Mouse (Mus musculus) ovary, postnatal 10 days (tissue): Measurements from ENCODE around the gene Gm42906.

Experiments used
- DNase-seq: peaks from one replicate; pipeline ENCODE4 v3.0.0; 2022; ENCODE audit warnings: low spot score

The Gm42906 gene

GRCm38 (mm10) chr5:151232576-151233299 is 195.2 kb downstream of the Gm42906 start:
- no peak for DNase-seq

- DNase-seq = no peak
Observed at GRCm38 (mm10) chr5:151231861-151232260, 196.1 kb downstream of the Gm42906 start.

GRCm38 (mm10) chr5:151231411-151231810 is 196.6 kb downstream of the Gm42906 start:
- no peak for DNase-seq

- DNase-seq = no peak
Observed at GRCm38 (mm10) chr5:151230427-151230826, 197.5 kb downstream of the Gm42906 start.

- no peak for DNase-seq
Observed at GRCm38 (mm10) chr5:151228367-151229005, 199.5 kb downstream of the Gm42906 start.

- no peak for DNase-seq
Observed at GRCm38 (mm10) chr5:151223696-151224366, 204.1 kb downstream of the Gm42906 start.

- DNase-seq = no peak
Observed at GRCm38 (mm10) chr5:151222791-151223190, 205.2 kb downstream of the Gm42906 start.

- no peak for DNase-seq
Observed at GRCm38 (mm10) chr5:151218689-151219115, 209.3 kb downstream of the Gm42906 start.

GRCm38 (mm10) chr5:151213097-151213496 is 214.9 kb downstream of the Gm42906 start:
- DNase-seq = no peak

- no peak for DNase-seq
Observed at GRCm38 (mm10) chr5:151210869-151211268, 217.1 kb downstream of the Gm42906 start.

GRCm38 (mm10) chr5:151210060-151210459 is 217.9 kb downstream of the Gm42906 start:
- DNase-seq = no peak

- no peak for DNase-seq
Observed at GRCm38 (mm10) chr5:151205017-151205416, 222.9 kb downstream of the Gm42906 start.

- no peak for DNase-seq
Observed at GRCm38 (mm10) chr5:151202925-151203324, 225.0 kb downstream of the Gm42906 start.

- no peak for DNase-seq
Observed at GRCm38 (mm10) chr5:151201220-151201619, 226.7 kb downstream of the Gm42906 start.

- DNase-seq = no peak
Observed at GRCm38 (mm10) chr5:151199235-151199634, 228.7 kb downstream of the Gm42906 start.

- DNase-seq = no peak
Observed at GRCm38 (mm10) chr5:151196603-151197272, 231.2 kb downstream of the Gm42906 start.

- no peak for DNase-seq
Observed at GRCm38 (mm10) chr5:151193885-151194520, 234.0 kb downstream of the Gm42906 start.

GRCm38 (mm10) chr5:151192266-151192665 is 235.7 kb downstream of the Gm42906 start:
- no peak for DNase-seq

- no peak for DNase-seq
Observed at GRCm38 (mm10) chr5:151190764-151191163, 237.2 kb downstream of the Gm42906 start.

GRCm38 (mm10) chr5:151189789-151190378 is 238.1 kb downstream of the Gm42906 start:
- DNase-seq = peak; percentile 15

GRCm38 (mm10) chr5:151189321-151189720 is 238.6 kb downstream of the Gm42906 start:
- DNase-seq = no peak

- DNase-seq = no peak
Observed at GRCm38 (mm10) chr5:151188659-151189058, 239.3 kb downstream of the Gm42906 start.
